Mouse (Mus musculus): ENCODE results near the gene Uncx. TPM values are rescaled to one million over a fixed set of nuclear protein-coding genes. Genes with fewer than 3 reads are reported as not detected.

Uncx gene
- polyA plus RNA-seq (2015; fragmentation: Nextera tagmentation; extraction: Ambion mirVana), result 0.09 TPM in 1 of 2 replicates, not detected in the other

- no peak within 1 kb of the TSS for H3K9ac ChIP-seq
These were observed at the start of gene Uncx for GRCm38 (mm10) chr5:139543214-139543613. TSS of gene Uncx (plus strand) at chr5:139543494.

GRCm38 (mm10) chr5:139493690-139494089 is 49.6 kb upstream of the Uncx start:
- ATAC-seq (ENCODE audit: borderline replicate concordance, extremely low read depth, low FRiP score, low TSS enrichment), result no peak
- no peaks in the 10 kb centered on the region for H3K36me3 ChIP-seq
- WGBS, result 57% methylated on average over 5 of the region's 5 CpGs
- H3K27ac ChIP-seq, result no peak overlapping the region
- no peak overlapping the region for H3K4me3 ChIP-seq
- H3K4me2 ChIP-seq, result no peak overlapping the region
- peaks cover 25% of the 10 kb centered on the region for H3K27me3 ChIP-seq
- no peak overlapping the region for H3K9ac ChIP-seq
- H3K9me3 ChIP-seq, result no peaks in the 10 kb centered on the region
- H3K4me1 ChIP-seq, result no peaks in the 10 kb centered on the region

More at GRCm38 (mm10) chr5:139543214-139543613, at the start of gene Uncx:
- Histone ChIP-seq H3K4me2 (peak within 1 kb of the TSS; percentile 26; the same call in 1 of the 2 replicates), H3K4me3 (peak within 1 kb of the TSS; percentile 18; the same call in 1 of the 2 replicates), H3K9me3 (no peaks in the 10 kb centered on the region), H3K27ac (no peak within 1 kb of the TSS), H3K27me3 (peaks cover 98% of the 10 kb centered on the region), H3K36me3 (no peaks in the 10 kb centered on the region), H3K4me1 (peaks cover 15% of the 10 kb centered on the region; the same call in 1 of the 2 replicates)
- no peak for ATAC-seq (ENCODE audit: borderline replicate concordance, extremely low read depth, low FRiP score, low TSS enrichment)
- WGBS, result 0% methylated on average over 15 of the region's 15 CpGs

- Histone ChIP-seq H3K27me3 (peaks cover 25% of the 10 kb centered on the region), H3K27ac (no peak overlapping the region), H3K36me3 (no peaks in the 10 kb centered on the region), H3K4me1 (no peaks in the 10 kb centered on the region), H3K9me3 (no peaks in the 10 kb centered on the region), H3K4me3 (no peak overlapping the region), H3K9ac (no peak overlapping the region), H3K4me2 (no peak overlapping the region)
- ATAC-seq (ENCODE audit: borderline replicate concordance, extremely low read depth, low FRiP score, low TSS enrichment), result no peak
- 28% methylated on average over 22 of the region's 22 CpGs for WGBS
These were observed 48.1 kb upstream of the Uncx start for GRCm38 (mm10) chr5:139495019-139495669.

GRCm38 (mm10) chr5:139496939-139497338 is 46.4 kb upstream of the Uncx start:
- Histone ChIP-seq H3K4me1 (no peaks in the 10 kb centered on the region), H3K4me2 (no peak overlapping the region), H3K36me3 (no peaks in the 10 kb centered on the region), H3K9ac (no peak overlapping the region), H3K4me3 (no peak overlapping the region), H3K27ac (no peak overlapping the region), H3K27me3 (peaks cover 25% of the 10 kb centered on the region), H3K9me3 (no peaks in the 10 kb centered on the region)
- 51% methylated on average over 5 of the region's 5 CpGs for whole genome bisulfite sequencing
- no peak for ATAC-seq (ENCODE audit: borderline replicate concordance, extremely low read depth, low FRiP score, low TSS enrichment)

- peaks cover 25% of the 10 kb centered on the region for H3K27me3 ChIP-seq
- no peak for ATAC-seq (ENCODE audit: borderline replicate concordance, extremely low read depth, low FRiP score, low TSS enrichment)
These were observed 44.5 kb upstream of the Uncx start for GRCm38 (mm10) chr5:139498791-139499190.

GRCm38 (mm10) chr5:139502281-139502680 is 41.0 kb upstream of the Uncx start:
- Histone ChIP-seq H3K27ac (no peak overlapping the region), H3K27me3 (peaks cover 10% of the 10 kb centered on the region), H3K36me3 (no peaks in the 10 kb centered on the region), H3K9me3 (no peaks in the 10 kb centered on the region), H3K9ac (no peak overlapping the region), H3K4me3 (no peak overlapping the region), H3K4me2 (no peak overlapping the region), H3K4me1 (no peaks in the 10 kb centered on the region)
- 76% methylated on average over 14 of the region's 14 CpGs for whole genome bisulfite sequencing
- ATAC-seq (ENCODE audit: borderline replicate concordance, extremely low read depth, low FRiP score, low TSS enrichment), result no peak

More at GRCm38 (mm10) chr5:139498791-139499190, 44.5 kb upstream of the Uncx start:
- WGBS, result 55% methylated on average over 5 of the region's 5 CpGs
- Histone ChIP-seq H3K4me2 (no peak overlapping the region), H3K4me3 (no peak overlapping the region), H3K9me3 (no peaks in the 10 kb centered on the region), H3K27ac (no peak overlapping the region), H3K36me3 (no peaks in the 10 kb centered on the region), H3K9ac (no peak overlapping the region), H3K4me1 (no peaks in the 10 kb centered on the region)

GRCm38 (mm10) chr5:139505073-139505606 is 38.2 kb upstream of the Uncx start:
- no peak overlapping the region for H3K4me2 ChIP-seq
- no peak overlapping the region for H3K27ac ChIP-seq
- no peaks in the 10 kb centered on the region for H3K4me1 ChIP-seq
- H3K9me3 ChIP-seq, result no peaks in the 10 kb centered on the region
- no peak overlapping the region for H3K9ac ChIP-seq
- peaks cover 18% of the 10 kb centered on the region for H3K27me3 ChIP-seq
- no peaks in the 10 kb centered on the region for H3K36me3 ChIP-seq
- no peak overlapping the region for H3K4me3 ChIP-seq
- 5% methylated on average over 12 of the region's 14 CpGs for WGBS
- ATAC-seq (ENCODE audit: borderline replicate concordance, extremely low read depth, low FRiP score, low TSS enrichment), result no peak

- no peak for ATAC-seq (ENCODE audit: borderline replicate concordance, extremely low read depth, low FRiP score, low TSS enrichment)
- no peaks in the 10 kb centered on the region for H3K4me1 ChIP-seq
- H3K36me3 ChIP-seq, result no peaks in the 10 kb centered on the region
- no peak overlapping the region for H3K9ac ChIP-seq
- no peak overlapping the region for H3K4me3 ChIP-seq
- WGBS, result 14% methylated on average over 5 of the region's 5 CpGs
- no peak overlapping the region for H3K27ac ChIP-seq
- H3K27me3 ChIP-seq, result peaks cover 29% of the 10 kb centered on the region
- no peak overlapping the region for H3K4me2 ChIP-seq
- H3K9me3 ChIP-seq, result no peaks in the 10 kb centered on the region
These were observed 37.1 kb upstream of the Uncx start for GRCm38 (mm10) chr5:139506207-139506606.

GRCm38 (mm10) chr5:139510682-139511366 is 32.5 kb upstream of the Uncx start:
- Histone ChIP-seq H3K27ac (no peak overlapping the region), H3K9me3 (no peaks in the 10 kb centered on the region), H3K4me3 (no peak overlapping the region), H3K36me3 (no peaks in the 10 kb centered on the region), H3K4me1 (no peaks in the 10 kb centered on the region), H3K9ac (no peak overlapping the region), H3K27me3 (peaks cover 26% of the 10 kb centered on the region), H3K4me2 (no peak overlapping the region)
- WGBS, result 14% methylated on average over 17 of the region's 17 CpGs
- no peak for ATAC-seq (ENCODE audit: borderline replicate concordance, extremely low read depth, low FRiP score, low TSS enrichment)

- no peak for ATAC-seq (ENCODE audit: borderline replicate concordance, extremely low read depth, low FRiP score, low TSS enrichment)
- Histone ChIP-seq H3K9ac (no peak overlapping the region), H3K4me1 (peaks cover 4% of the 10 kb centered on the region), H3K27me3 (peaks cover 26% of the 10 kb centered on the region), H3K4me3 (no peak overlapping the region), H3K36me3 (no peaks in the 10 kb centered on the region), H3K9me3 (no peaks in the 10 kb centered on the region), H3K4me2 (no peak overlapping the region), H3K27ac (no peak overlapping the region)
- 83% methylated on average over 4 of the region's 4 CpGs for WGBS
These were observed 31.1 kb upstream of the Uncx start for GRCm38 (mm10) chr5:139512201-139512600.

GRCm38 (mm10) chr5:139516281-139516680 is 27.0 kb upstream of the Uncx start:
- Histone ChIP-seq H3K4me2 (0 out of 2 replicates have a peak overlapping the region, but pooled peaks have one; percentile 23), H3K9me3 (no peaks in the 10 kb centered on the region)

More at GRCm38 (mm10) chr5:139516281-139516680, 27.0 kb upstream of the Uncx start:
- Histone ChIP-seq H3K4me1 (peaks cover 12% of the 10 kb centered on the region), H3K9ac (no peak overlapping the region), H3K4me3 (no peak overlapping the region), H3K27me3 (peaks cover 7% of the 10 kb centered on the region; the same call in 1 of the 2 replicates), H3K36me3 (no peaks in the 10 kb centered on the region), H3K27ac (no peak overlapping the region)
- ATAC-seq (ENCODE audit: borderline replicate concordance, extremely low read depth, low FRiP score, low TSS enrichment), result no peak
- 24% methylated on average over 11 of the region's 11 CpGs for WGBS
